Mouse (Mus musculus): ENCODE measurements around the gene Klhl21. TPM values are rescaled to one million over a fixed set of nuclear protein-coding genes. Genes with fewer than 3 reads are reported as not detected.

Gene Klhl21
- total RNA-seq, 2 experiments from 2014 or later: 20.2 to 20.3 TPM

DNA sequence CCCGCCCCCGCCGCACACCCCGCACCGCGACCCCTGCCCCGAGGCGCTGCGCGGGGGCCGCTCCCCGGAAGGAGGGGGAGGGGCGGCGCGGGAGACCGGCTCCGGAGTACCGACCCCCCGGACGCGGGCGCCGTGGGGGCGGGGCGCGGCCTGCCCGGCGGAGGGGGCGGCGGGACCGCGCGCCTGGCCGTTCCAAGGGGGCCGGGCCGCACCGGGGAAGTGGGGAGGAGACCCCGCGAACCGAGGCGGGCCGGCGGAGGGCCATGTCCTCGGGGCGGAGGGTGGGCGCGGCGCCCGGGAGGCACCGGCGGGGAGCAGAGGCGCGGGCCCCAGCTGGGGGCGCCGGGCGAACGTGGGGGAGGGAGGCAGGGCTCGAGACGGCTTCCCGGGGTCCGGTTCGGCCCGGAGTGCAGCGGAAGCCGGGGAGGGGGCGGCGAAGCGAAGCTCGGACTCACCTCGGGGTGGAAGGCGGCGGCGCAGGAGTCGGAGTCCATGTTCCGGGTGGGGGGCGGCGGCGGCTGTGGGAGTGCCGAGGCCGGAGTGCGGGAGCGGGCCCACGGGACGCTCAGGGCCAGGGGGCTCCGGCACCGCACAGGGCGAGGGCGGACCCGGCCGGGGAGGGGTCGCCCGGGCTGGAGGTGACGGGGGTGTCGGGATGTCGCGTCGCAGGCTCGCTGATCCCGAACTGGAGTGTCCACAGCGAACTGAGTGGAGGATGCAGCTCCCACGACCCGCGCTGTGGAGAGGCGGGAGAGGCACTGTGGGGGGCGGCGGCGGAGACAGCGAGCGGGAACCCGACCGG is 13.0 kb upstream of the Klhl21 start:
- DNase-seq (ENCODE audit: low spot score in 2 of 2): no peak

DNA sequence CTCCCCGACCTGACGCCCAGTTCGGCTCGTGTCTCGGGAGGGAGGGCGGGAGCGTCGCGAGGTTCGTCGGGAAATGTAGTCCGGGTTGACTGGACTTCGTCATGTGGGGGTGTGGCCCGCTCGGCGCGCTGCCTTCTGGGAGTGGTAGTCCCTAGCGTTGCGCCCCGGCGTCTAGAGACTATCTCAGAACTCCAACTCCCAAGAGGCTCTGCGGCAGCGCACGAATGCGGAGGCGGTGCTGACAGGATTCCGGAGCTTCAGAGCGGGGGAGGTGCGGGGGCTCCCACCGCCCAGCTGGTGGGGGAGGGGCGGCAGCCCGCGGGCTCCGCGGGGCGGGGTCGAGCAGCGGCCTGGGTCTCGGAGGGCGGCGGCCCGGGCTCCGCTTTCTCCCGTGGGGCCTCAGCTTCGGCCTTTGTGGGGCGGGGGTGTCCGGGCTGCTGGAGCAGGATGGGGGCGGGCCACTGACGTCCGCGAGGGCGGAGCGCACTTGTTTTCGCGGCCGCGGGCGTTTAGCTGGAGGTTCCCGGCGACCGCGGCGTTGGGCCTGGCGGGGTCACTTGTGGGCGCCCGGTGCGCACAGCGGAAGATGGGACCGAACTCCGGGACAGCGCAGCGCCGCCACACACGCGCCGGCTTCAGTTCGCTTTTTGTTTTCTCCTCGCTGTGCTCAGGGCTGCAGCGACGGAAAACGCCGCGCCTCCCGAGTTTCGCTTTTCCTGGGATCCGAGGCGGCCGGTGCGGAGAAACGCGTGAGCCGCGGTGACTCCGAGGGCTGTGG is 12.2 kb upstream of the Klhl21 start, which contains the start of gene Phf13:
Gene Phf13, minus strand, starts transcription at position 86 of the 778 bp plus-strand sequence.
- peak; percentile 99 for DNase-seq (ENCODE audit: low spot score in 2 of 2)

DNA sequence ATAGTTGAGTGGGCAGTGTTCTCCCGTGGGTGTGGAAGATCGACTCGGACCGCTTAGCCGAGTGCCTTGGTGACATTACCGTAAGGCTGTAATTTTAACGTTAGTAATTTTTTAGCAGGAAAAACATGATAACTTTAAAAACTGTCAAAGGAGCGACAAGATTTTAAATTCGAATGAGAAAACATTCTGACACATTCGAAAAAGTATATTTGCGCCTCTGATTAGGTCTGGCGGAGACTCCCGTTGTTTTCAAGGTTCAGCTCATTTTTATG is 11.7 kb upstream of the Klhl21 start:
- no peak for DNase-seq (ENCODE audit: low spot score in 2 of 2)

DNA sequence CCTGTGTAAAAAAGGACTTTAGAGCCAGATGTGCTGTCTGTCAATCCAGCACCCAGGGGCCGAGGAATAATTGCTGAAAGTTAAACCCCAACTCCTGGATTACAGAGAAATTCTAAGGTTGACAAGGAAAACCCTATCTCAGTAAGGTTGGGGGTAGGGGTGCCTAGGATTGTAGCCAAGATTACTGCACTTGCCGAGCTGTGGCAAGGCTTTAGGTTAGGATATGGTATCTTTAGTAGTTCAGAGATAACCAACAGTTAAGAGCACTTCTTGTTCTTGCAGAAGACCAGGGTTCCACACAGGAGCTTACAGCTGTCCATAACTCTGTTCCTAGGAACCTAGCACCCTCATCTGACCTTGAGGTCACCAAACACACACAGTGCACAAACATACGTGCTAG is 10.9 kb upstream of the Klhl21 start:
- DNase-seq (ENCODE audit: low spot score in 2 of 2): no peak

DNA sequence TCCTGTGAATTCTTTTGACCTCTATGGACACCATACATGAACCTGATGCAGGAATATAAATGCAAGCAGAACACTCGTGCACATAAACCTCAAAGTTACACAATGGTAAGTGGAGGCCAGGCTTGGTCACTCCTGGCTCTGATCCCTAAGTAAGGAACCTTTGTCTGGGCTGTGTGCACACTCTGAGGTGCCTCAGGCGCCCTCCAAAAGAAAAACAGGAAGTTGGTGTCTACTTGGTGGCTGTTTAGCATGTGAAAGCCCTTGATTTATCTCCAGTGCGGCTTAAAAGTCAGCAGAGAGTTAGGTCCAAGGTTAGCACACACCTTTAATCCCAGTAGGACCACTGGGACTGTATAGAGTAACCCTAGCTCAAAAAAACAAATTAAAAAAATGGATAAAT is 9.1 kb upstream of the Klhl21 start:
- no peak for DNase-seq (ENCODE audit: low spot score in 2 of 2)

DNA sequence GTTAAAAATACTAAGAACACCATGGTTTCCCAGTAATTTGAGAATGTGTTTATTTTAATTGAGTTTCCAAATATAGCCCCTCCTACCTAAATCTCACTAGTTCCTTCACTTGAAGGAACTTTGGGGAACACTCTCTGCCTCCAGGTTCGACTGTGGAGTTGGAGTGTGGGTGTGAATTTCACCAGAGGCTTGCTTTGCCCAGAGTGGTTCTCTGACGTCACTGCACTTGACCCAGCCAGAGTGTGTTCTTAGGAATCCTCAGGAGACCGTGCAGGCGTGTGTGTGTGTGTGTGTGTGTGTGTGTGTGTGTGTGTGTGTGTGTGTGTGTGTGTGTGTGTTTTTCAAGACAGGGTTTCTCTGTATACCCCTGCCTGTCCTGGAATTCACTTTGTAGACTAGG is 7.7 kb upstream of the Klhl21 start:
- DNase-seq (ENCODE audit: low spot score in 2 of 2): no peak

DNA sequence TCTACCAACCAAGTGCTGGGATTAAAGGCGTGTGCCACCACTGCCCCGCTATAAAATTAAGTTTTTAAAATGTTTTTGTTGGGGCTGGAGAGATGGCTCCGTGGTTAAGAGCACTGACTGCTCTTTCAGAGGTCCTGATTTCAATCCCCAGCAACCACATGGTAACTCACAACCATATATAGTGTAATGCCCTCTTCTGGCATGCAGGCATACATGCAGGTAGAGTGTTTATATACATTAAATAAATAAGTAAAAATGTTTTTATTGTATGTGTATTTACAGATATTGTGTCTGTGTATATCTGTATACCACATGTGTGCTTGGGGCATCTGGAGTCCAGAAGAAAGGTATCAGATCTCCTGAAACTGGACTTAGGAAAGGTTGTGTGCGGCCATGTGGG is 7.3 kb upstream of the Klhl21 start:
- DNase-seq (ENCODE audit: low spot score in 2 of 2): no peak

DNA sequence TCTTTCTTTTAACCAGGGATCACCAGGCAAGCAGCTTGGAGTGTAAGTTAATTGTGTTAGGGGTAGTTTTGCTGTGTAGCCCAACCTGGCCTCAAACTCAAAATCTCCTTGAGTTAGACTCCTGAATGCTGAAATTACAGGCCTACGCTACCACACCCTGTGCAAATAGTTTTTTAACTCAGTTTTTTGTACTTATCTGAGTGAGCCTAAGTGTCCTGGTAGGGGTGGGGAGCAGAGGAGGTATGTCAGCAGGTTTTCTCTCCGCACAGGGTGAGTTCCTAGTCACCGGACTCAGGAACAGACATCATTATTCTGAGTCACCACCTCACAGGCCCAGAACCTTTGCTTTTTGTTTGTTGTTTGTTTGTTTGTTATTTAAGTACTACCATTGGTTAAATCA is 6.5 kb upstream of the Klhl21 start:
- no peak for DNase-seq (ENCODE audit: low spot score in 2 of 2)

DNA sequence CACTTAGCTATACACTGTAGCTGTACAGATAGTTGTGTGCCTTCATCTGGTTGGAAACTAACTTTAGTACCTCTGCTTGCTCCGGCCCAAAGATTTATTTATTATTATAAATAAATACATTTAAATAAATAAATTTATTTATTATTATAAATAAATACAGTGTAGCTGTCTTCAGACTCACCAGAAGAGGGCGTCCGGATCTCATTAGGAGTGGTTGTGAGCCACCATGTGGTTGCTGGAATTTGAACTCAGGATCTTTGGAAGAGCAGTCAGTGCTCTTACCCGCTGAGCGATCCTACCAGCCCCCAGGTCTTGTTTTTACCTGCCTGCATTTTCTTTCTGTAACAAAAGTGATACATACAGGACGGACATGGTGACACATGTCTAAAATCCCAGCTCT is 2.5 kb upstream of the Klhl21 start:
- DNase-seq (ENCODE audit: low spot score in 2 of 2): no peak

DNA sequence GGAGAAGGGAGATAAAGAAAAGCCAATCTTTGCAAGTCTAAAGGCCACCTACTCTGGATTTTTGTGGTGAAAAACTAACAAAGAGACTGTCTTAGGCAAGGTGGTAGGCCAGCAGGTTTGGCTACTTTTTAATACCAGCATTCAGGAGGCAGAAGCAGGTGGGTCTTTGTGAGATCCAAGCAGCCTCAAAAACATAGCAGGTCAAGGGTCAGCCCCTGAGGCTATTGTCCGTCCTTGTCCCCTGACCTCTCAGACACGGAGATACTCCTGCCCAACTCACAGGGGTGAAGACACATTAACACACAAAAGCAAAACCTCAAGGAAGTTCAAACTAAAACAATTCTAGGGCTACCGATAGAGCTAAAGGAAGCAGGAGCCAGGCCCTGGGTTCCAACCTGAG is 1.8 kb upstream of the Klhl21 start:
- DNase-seq (ENCODE audit: low spot score in 2 of 2): no peak

DNA sequence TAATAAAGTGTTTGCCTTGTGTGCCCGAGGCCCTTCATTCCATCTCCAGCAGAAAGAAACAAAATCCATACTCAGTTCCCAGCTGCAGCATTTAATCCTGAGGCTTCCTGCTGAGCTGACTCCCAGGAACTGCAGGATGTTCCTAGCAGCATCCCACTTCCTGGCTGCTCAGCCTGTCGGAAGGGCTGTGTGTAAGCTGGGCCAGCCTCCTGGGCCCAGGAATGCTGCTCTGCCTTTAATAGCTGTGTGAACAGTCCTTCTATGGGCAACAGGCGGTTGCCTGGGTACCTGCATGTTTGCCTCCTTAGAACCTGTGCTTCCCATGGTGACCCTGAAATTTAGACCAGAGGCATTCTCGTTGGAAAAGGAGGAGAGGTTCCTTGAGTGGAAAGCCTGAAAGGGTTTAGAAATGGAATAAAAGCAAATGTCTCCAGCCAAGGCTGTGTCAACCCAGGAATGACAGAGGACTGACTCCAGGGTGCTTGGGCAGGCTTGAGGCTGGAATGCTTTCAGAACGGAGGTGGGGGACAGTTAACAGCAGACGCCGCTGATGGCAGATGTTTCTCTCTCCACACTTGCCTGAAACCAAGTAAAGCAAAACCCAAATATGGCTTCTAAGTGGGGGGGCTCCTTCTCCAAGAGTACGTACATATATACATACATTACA is 989 bp upstream of the Klhl21 start:
- no peak for DNase-seq (ENCODE audit: low spot score in 2 of 2)

DNA sequence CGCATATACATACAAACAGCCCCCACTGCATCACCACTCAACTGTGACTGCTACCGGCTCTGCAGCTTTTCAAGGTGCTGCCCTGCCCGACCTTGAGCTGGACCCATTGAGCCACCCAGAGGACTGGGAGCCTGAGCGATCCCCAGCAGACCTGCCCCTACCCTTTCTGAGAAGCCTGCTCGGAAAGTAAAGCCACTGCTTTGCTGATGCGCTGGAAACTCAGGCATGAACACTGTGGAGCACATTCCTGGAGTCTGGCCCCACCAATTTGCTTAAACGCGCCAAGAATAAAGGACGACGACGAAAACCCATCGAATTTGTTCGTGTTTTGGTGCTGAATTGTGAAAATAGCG is 479 bp upstream of the Klhl21 start:
- no peak for DNase-seq (ENCODE audit: low spot score in 2 of 2)

DNA sequence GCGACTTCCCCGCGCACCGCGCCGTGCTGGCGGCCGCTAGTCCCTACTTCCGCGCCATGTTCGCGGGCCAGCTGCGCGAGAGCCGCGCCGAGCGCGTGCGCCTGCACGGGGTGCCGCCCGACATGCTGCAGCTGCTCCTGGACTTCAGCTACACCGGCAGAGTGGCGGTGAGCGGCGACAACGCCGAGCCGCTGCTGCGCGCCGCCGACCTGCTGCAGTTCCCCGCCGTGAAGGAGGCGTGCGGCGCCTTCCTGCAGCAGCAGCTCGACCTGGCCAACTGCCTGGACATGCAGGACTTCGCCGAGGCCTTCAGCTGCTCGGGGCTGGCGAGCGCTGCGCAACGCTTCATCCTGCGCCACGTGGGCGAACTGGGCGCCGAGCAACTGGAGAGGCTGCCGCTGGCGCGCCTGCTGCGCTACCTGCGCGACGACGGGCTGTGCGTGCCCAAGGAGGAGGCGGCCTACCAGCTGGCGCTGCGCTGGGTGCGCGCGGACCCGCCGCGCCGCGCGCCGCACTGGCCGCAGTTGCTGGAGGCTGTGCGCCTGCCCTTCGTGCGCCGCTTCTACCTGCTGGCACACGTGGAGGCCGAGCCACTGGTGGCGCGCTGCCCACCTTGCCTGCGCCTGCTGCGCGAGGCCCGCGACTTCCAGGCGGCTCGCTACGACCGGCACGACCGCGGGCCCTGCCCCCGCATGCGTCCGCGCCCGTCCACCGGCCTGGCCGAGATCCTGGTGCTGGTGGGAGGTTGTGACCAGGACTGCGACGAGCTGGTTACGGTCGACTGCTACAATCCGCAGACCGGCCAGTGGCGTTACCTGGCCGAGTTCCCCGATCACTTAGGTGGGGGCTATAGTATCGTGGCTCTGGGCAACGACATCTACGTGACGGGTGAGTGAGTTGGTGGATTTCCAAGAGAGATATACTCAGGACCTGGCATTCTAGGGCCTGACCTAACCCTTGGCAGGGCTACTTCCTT is 761 bp downstream of the Klhl21 start:
- peak; percentile 69 to 88 for DNase-seq (ENCODE audit: low spot score in 2 of 2)

DNA sequence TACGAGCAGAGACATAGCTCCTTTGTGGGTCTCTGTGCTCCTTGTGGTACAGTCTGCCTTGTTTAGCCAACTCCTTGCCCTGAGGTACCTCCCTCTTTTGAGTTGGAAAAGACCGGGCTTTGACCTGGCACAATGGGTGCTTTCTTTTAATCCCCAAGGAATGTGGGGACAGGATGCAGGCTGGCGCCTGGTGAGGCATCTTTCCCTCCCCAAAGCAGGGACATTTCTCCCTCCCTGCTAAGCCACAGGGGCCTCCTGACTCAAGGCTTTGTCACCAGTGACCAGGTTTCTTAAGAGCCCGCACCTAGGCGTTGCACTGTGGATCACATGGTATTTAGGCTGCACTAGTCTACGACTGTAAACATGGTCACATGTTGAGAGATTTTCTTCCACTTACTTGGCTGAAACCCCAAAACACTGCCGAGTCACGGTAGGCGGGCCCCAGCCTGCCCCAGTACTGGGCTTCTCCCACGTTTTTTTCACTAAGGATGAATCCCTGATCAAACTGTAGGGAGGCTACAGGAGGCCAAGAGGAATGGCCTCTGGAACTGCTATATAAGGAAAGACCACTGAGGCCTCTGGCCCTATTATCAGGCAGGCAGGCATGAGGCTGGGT is 1.6 kb downstream of the Klhl21 start:
- peak in 1 of 2 experiments; percentile 38 for DNase-seq (ENCODE audit: low spot score in 2 of 2)

DNA sequence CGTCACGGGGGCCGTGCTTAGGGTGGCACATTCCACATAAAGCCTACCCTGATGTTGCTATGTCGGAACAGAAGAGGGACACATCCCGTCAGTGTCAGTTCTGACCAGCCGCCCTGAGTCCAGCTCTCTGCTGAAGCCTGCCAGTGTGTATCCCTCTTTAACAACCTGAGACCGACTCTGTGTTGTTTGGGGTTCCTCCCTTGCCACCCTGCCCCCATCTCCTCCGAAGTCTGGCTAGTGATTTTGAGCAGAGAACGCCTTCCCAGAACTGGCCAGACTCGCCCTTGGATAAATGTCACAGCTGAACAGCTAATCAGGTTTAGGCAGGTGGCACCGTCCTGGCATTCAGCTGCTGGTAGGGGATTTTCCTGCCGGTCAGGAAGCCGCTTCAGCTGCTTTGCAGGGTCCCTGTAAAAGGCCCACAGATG is 2.1 kb downstream of the Klhl21 start:
- DNase-seq (ENCODE audit: low spot score in 2 of 2): no peak

DNA sequence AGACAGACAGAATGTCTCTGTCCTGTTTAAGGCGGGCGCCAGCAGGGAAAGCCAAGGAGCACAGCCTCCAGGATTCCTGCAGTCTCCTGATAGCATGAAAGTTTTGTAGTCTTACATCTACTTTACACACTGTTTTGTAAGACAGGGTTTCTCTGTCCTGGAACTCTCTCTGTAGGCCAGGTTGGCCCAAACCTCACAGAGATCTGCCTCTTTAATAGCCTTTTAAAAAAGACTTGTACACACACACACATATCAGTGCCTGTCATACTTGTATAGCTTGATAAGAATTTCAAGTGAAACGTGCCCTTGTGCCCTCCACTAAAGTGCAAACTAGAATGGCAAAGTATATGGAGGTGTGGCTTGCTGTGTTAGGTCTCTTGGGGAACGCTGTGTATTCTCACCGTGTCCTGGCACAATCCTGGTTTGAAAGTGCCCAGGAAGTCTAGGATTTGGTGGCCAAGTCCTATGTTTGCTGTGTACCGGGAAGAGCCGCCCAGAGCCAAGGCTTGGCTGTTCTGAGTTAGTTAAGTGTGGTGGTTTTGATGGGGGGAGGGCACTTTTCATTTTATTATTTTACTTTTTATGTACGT is 2.7 kb downstream of the Klhl21 start:
- DNase-seq (ENCODE audit: low spot score in 2 of 2): no peak

DNA sequence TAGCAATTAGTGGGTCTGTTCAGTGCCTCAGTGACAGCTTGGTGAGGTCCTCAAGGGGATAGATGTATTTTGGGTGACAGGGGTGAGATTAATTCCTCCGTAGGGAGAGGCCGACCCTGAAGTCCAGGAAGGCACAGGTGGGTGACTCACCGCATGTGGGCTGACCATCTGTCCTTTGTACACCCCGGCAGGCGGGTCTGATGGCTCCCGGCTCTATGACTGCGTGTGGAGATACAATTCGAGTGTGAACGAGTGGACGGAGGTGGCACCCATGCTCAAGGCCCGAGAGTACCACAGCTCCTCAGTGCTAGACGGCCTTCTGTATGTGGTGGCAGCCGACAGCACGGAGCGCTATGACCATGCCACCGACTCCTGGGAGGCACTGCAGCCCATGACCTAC is 3.5 kb downstream of the Klhl21 start:
- no peak for DNase-seq (ENCODE audit: low spot score in 2 of 2)

DNA sequence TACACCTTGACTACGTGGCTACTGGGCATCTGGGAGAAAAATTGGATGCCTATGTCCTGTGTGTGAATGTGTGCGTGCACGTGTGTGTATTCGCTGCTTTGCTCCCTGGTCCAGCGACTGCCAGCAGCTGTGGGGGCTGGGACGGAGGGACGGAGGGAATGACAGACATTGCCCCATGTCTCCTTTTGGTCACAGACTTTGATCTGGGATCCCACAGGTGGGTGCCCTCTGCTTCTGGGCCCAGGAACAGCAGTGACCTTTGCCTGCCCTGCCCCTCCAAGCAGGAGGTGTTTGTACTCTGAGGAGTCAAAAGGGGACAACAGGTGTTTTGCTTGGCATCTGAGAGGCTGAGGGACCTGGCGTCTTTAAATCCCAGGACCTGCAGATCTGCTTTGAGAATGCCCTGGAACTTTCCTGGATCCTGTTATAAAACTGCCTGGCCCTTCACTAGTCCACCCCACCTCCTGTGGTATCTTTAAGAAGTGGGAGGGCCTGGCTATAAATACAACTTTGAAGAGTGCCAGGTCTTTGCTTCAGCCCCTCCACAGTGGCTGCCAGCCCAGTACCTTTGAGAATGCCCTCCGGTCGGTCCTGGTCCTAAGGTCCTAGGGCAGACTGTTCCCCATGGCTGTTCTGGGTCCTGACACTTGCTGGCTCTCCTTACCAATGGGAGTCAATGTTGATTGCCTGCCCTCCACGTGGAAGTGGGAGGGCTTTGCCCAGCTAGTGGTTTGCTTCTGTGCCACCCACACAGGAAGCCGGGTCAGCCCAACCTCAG is 4.6 kb downstream of the Klhl21 start:
- DNase-seq (ENCODE audit: low spot score in 2 of 2): no peak

DNA sequence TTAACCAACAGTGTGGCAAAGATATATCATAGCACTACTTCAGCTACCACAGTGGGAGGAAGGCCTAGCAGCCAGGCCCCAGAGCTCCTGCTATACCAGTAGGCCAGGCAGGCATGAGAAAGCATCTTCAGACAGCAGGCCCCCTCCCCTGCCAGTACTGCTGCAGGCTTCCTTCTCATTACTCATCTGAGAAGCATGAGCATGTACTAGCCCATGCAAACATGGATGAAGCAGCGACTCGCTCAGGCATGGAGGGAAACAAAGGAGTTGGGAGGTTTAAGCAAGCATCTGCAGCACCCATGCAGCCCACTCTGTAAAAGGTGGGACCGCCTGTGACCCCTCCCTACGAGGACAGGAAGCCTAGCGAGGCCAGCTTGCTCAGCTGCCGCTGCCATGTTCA is 10.5 kb downstream of the Klhl21 start:
- no peak for DNase-seq (ENCODE audit: low spot score in 2 of 2)

DNA sequence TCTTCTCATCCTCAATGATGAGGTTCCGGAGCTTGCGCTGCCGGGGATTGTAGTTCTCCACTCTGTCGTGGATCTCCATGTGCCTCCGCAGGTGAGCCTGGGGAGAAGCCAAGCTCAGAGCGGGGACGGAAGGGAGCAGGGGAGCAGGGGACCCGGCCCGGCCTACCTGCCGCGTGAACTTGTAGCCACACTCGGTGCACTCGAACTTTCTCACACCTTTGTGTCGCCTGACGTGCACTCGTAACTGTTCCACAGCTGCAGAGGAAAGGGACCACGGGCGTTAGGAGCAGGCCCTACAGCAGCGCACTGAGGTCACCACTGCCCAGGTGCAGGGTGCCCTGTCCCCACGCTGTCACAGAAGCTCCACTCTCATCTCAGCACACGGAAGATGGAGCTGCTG is 11.4 kb downstream of the Klhl21 start:
- DNase-seq (ENCODE audit: low spot score in 2 of 2): no peak

All from left cerebral cortex, adult 18-20 months (tissue).